Mouse (Mus musculus): ENCODE data around the gene Pigv.

Gene Pigv

DNA sequence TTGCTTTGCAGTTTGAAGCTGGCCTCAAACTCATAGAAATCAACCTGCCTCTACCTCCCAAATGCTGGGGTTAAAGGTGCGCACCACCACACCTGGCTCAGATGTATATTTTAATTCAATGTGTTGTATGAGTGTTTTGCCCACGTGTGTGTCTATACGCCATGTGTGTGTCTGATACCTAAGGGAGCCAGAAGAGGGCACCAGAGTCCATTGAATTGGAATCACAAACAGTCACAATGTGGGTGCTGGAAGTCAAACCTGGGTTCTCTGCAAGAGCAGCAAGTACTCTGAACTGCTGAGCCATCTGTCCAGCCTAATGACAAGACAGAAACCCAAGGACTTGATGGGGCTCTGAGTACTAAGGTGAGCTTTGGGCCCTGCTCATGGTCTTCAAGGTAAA, 27.3 kb downstream of the Pigv start:
- DNase-seq = no peak

DNA sequence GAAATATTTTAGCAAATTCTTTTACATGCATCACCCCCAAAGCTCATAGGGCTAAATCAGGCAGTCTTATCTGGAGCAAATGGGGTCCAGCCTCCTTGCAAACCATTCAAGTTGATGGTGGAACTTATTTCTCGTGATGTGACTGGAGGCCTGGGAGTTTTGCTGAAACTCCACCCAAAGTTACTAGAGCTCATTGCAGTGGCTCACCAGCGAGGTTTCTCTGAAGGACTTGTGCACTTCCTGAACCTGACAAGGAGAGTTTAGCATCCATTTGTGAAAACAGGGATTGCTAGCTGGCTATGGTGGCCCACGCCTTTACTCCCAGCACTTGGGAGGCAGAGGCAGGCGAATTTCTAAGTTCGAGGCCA, 38.4 kb downstream of the Pigv start:
- no peak for DNase-seq

DNA sequence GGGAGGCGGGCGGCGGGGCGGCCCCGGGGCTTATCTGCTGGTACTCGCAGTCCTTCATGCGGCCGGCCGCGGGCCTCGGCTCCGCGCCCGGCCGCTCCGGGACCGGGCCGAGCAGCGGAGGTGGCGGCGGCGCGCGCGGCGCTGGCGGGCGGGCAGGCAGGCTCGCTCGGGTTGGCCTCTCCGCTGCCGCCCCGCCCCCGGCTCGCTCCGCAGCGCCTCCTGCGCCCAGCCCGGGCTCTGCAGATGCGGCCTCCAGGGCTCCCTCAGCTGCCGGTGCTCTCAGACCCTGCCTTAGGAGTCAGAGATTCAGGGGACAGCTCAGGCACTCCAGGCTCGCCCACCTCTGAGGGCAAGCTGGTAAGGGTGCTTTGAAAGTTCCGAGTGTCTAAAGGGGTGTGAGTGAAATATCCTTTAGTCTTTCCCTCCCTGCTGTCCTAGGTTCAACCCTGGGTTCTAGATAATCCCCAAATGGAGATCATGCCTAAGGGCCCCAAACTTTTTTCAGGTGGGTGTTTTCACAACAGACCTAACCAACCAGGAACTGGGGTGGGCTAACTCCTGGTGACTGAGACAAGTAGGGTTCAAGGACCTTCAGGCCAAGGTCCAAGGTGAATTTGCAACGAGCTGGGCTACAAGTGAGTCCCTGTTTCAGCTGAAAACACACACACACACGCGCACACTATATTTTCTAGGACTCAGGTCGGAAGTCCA, 39.0 kb downstream of the Pigv start:
- DNase-seq = peak; percentile 89

DNA sequence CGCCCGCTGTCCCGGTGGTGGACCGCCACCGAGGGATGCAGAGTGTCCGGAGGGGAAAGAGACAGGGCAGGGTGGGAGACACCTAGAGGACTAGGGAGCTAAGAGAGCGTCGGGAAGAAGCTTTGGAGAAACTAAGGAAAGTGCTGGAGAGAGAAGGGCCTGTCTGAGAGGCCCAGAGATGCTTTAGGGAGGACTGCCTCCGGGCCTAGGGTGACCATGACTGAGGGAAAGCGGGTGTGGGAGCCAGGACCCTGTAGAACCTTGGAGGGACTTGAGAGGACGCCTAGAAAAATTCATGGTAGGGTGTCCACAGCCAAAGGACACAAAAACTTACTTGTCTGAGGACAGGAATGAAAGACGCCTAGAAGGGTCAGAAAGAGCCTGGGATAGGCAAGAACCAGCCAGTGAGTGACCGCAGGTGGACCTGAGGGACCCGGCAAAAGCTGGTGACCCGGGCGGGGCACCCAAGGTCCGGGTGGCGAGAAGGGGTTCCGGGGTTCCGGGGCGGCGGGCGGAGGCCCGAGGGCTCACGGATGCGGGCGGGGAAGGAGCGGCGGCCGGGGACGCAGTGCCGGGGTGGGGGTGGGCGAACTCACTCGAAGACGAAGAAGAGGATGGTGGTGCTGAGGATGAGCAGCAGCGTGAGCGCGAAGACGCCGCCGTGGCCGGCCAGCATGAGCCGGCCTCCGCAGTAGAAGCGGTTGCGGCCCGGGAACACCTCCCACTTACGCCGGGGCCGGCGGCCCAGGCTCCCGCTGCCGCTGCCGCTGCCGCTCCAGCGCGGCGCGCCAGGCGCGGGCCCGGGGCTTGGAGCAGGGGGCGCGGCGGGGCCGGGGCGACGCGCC, 39.7 kb downstream of the Pigv start:
- peak; percentile 58 for DNase-seq

DNA sequence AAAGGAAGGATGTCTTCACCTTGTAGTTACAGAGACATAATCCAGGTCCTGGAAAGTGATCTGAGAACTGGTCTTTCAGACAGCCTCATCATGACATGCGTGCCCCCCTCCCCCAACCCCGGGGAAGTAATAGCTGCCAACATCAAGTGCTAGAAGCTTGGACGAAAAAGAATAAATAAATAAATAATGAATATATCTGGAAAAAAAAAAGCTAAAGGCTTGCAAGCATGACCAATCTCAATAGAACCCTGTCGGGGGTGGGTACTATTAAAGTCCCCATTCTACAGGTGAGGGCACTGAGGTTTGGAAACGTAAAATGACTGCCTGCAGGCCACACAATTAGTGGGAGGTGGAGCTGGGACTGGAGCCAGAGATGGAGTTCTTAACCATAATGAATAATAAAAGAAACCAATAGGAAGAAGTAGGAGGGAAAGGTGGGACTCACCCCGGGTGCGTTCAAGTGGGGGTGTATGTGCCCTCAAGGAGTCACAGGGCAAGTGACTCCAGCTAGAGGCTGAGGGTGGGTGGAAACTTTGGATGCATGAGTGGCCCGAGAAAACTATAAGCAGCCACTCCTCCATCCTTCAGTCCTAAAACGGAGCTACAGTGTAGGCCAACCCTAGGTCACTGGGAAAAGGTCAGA, 40.6 kb downstream of the Pigv start:
- DNase-seq = peak; percentile 46

DNA sequence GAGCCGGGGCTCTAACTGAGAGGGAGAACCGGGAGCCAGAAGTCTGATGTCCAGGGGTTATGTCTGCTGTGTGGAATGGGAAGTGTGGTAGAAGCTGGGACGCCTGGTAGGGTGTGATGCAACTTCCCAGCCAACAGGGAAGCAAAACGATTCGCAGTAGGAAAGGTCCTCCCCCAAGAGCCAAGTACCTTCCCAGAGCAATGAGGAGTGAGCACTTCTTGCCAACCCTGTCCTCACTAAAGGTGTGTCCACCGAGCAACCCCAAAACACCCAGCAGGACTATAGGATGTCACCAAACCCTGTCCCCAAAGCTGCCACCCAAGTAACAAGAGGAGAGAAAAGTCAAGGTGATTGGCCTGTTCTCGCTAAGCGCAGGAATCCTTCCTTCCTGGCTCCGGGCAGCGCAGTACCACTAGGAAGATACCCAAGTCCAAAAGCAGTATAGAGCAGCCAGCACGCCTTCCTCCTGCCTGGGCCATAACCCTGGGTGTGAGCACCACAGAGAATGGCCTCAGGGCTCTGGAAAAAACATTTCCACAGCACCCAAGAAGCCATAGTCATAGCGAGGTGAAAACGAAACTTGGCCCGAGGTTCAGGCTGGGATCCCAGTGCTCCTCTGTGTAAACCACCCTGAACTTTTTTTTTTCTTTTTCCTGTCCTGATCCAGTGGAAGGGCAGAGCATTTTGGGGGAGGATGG, 41.2 kb downstream of the Pigv start:
- no peak for DNase-seq

DNA sequence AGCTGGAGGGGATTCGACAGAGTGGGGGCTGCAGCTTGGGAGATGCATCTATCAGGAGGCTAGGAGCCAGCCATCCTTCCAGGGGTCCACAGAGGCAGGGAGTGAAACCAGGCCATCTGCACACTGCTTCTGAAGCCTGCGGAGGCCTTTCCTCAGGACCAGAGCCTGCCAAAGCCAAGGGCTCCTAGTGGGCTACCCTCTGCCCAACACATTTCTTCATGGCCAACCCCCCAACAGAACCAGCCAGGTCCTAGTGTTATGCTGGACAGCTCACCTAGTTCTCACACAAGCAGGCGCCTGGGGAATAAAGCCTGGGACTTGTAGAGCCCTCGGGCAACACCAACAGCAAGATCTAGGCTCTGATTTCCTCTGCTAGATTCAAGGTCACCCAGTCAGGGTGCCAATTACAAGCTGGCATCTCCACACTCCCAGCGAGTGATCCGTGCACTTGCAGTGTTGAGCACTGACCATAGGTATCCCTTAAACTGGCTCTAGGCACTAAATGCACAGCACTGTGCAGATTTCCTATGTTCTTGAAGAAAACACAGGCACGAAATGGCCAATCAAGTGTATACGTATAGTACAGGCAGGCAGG, 42.0 kb downstream of the Pigv start:
- DNase-seq = peak; percentile 50

DNA sequence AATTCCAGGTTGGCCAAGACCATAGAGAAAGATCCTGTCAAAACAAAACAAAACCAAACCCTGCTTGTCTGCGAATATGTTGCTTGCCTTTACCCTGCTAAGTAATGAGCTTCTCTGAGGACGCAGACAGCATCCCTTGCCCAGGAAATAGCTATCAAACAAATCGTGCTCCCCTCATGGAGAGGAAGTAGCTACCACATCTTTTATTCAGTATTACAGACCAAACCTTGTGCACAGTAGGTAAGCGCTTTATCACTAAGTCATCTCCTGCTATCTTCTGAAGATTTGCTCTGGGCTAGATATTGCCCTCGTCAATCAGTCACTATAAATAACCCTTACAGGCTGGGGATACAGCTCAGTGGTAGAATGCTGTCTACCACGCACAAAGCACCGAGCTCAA, 43.3 kb downstream of the Pigv start:
- DNase-seq = no peak

DNA sequence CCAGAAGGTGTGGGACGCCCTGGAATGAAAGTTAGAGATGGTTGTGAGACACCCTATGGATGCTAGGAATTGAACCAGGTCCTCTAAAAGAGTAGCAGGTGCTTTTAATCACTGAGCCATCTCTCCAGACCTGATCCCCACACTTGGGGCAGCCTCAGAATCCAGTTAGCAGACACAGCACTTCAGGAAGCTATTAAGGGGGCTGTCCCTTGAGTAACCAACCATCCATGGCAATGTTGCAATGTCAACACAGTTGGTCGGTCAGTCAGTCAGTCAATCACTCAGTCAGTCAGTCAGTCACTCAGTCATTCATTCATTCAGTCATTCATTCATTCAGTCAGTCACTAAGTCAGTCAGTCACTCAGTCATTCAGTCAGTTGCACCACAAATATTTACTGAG, 43.9 kb downstream of the Pigv start:
- no peak for DNase-seq

DNA sequence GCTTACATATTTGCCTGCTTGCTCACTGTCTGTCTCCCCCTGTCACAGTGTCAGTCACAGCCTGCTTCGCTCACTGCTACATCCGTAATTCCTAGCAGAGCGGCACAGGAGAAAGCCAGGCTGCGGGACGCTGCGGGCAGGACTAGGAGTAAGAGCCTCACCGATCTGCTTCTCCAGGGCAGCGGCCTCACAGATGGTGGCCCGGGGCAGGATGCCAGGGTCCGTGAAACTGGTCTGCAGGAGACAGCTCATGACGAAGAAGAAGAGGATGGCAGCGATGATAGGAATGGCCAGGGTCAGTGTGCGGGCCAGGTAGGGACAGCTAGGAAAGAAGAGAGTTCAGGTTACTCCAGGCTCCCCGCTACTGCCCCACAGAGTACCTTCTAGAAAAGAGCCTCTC, 45.4 kb downstream of the Pigv start:
- DNase-seq = peak; percentile 79

DNA sequence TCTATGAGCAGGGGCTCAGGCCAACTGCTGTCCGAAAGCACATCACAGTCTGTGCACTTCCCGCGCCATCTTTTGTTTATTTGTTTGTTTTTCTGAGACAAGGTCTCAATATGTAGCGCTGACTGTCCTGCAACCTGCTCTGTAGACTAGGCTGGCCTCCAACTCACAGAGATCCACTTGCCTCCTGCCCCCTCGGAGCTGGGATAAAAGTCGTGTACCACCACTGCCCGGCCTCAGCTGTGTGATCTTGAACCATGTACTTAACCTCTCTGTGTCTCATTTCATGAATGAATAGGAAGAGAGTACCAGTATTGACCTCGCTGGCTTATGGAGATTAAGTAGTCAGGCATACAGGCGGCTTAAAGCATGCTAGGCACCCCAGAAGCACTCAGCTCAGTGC, 45.8 kb downstream of the Pigv start:
- DNase-seq = no peak

DNA sequence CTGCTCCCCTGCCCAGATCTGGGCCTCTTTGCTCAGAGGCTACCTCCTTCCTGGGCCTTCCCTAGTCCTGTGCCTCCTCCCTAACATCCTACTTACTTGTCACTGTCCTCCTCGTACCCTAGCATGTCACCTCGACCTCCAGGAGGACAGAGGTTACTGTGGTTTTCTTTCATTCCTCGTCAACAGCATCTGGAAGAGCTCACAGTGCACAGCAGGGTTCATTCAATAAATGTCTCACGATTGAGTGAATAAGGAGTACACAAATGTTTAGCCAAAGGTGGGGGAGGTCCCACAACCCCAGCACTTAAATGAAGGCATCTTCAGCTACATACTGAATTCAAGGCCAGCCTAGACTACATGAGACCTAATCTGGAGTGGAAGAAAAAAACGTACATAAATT, 46.2 kb downstream of the Pigv start:
- DNase-seq = no peak

DNA sequence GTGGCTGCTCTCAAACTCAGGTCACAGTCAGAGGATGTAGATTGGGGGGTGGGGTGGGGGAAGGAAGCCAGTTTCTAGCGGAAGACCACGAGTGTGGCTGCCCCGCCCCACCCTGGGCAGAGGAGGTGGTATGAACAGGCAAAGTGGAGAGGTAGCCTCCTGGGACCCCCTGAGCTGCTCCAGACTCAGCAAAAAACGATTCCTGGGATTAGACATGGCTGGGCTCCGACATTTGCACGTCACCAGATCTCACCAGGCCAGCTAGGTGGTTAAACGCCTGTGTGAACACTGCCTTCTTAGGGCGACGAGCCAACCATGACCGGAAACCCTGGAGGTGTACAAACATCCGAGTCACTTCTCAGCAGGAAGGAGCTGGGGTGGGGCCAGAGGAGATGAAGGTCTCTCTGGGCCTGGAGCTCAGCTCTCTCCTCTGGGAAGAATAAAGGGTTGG, 46.8 kb downstream of the Pigv start:
- peak; percentile 42 for DNase-seq

DNA sequence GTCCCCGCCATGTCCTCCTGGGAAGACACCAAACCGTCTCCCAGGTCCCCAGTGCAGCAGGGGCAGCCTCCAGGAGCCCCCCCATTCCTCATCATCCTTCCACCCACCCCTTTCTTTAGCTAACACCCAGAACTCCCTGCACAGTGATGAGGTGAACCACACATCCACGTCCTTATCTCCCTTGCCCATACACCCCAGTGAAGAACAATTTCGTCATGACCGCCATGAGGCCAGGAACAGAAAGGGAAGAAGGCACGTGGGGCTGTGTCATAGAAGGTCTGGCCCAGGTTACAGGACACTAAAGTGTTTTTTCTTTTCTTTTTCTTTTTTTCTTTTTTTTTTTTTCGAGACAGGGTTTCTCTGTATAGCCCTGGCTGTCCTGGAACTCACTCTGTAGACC, 47.6 kb downstream of the Pigv start:
- no peak for DNase-seq

DNA sequence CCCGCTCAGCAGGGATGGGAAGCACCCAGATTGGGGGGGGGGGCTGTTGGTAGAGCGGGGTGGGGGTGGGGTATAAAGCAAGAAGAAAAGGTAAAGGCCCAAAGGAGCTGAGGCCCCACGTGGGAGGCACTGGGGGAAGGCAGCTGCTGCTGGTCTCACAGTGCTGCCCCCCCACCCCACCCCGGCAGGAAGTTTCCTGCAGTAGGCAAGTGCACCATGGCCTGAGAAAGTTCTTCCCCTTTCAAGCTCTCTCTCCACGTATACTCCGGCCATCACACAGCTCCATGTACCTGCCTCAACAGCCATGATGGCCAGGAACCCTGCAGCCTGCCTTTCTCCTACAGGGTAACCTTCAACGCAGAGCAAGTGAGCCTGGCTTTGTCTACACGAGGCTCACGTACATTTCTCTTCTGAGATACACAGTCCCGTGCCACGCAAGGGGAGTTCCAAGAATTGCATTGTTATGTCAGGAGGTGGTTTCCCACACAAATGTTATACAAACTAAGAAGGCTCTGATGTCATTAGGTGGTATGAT, 50.2 kb downstream of the Pigv start:
- no peak for DNase-seq

DNA sequence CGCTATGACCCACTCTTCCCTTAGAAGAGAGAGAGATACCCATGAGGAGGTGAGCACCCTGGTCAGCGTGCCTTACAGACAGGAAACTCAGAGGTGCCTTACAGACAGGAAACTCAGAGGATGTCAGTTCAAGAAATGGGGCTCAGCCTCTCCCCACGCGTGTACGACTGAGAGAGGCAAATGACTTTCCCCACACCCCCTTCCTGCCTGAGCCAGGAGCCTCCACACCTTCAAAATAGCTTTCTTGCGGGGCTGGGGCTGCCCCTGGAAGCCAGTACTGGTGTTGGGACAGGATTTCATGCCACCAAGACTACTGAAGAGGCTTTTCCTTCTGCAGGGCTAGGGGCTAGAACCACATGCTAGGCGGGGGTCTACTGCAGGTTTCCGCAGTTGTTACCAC, 51.8 kb downstream of the Pigv start:
- no peak for DNase-seq

DNA sequence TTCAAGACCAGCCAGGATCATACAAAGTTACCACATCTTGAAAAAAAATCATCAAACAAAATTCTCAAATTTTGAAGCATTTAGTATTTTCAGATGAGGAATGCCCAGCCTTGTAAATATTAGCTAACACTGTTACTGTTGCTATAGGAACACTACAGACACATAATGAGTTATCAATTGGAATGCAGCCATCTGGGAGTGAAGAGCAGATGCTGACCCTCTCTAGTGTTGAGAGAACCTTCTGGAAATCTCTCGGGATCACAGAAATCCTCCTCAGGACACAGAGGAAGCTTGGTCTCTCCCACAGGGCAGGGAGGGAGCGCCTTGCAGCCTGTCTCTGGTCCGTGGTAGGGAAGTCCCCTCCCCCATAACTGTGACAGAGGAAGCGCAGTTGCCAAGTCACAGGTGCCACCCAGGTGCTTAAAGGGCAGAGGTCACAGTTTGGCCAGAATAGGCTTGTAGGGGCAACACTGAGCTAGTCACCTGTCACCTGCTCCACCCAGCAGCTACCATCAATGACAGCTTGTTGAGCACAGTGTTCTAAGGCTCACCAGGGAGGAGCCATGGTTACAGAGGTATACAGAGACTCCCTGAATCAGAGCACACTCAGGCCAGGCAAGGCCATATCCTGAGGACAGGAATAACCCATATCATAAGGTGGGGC, 52.8 kb downstream of the Pigv start:
- DNase-seq = no peak

DNA sequence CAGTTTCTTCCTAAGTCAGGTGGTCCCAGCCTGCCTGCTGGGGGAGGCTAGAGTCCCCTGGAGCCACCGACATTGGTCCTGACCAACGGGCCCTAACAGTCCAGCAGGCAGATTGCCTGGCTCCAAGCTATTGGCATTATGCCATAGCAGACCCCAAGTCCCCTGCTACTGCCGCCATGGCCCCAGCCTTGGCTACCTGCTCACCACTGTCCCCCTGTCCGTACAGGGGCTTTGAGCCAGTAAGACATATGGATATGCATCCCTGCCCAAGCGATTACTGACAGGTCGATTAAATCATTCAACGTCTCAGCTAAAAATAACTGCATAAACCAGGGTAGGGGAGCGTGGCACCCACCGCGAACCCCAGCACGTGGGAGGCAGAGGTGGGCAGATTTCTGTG, 54.5 kb downstream of the Pigv start:
- DNase-seq = no peak

DNA sequence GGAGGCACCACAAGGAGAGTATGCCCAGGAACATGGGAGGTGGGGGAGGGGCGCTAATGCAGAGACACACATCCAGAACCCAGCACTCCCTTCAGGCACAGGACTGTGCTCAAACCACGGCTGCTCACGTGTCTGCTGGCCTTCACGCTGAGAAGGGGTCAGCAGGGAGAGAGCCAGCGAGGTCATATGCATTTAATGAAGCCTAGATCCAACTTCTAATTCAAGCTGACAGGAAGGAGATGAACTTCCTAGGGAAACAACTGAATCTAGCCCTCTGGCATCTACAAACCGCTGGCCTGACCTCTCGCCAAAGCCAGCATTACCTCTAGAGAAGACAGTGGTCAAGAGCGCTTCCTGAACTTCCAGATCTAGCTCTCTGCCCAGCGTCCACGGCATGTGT, 57.0 kb downstream of the Pigv start:
- DNase-seq = no peak

DNA sequence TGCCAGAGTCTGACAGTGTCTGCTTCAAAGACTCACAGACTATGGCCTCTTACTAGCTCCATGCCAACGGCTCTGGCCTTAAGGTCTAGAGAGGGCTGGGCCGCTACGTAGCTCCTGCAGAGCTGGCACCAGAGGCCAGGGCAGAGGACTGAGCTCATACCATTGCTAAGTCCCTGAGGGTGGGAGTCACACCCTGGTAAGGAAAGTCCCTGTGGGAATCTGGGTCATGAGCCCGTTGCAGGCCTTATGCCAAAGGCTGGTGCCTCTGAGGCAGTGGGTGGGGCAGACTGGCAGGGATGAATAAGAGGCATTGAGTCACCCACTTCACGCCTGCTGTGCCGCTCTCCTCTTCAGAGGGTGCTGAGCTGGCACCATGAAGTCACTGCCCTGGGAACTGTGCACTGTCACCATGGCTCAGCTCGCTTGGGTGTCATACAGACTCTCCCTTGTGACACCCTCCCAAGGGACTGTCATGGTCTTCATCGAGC, 58.1 kb downstream of the Pigv start:
- no peak for DNase-seq

DNA sequence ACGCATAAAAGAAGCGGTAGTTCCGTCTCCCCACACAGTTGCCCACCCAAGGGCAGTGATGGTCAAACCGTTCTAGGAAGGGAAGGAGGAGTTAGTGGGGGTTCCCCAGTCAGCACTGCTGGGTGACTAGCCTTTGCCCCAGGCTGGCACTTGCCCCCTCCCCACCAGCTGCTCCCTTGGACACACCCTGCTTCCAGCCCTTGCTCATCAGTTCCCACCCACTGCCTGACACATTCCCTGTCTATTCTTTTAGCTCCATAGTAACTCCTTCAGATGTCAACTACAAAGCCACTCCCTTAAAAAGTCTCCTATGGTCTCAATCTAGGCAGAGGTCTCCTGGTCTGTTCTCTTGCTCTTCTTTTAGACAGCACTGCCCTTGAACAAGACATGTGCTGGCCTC, 58.6 kb downstream of the Pigv start:
- no peak for DNase-seq

DNA sequence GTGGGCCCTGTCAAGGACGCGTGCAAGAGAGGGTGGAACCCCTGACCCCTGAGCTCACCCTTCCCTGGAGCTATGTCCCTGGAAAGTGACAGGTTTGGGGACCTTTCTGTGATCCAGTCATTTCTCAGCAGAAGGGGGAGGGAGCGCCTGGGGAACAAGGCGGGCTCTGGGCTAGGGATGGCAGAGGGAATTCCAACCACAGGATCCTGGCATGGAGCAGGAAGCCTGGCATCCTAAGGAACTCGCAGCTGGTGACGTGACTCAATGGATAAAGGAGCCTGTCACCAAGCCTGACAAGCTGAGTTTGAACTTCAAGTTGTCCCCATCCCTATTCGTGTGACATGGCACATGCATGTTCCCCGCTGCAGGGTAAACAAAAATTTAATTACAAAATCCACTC, 59.4 kb downstream of the Pigv start:
- DNase-seq = no peak

Measured in cerebellum, adult 8-10 months (tissue).